Comparison of ENCODE assay signal across 17 mouse cellular contexts in the genomic region with DNA sequence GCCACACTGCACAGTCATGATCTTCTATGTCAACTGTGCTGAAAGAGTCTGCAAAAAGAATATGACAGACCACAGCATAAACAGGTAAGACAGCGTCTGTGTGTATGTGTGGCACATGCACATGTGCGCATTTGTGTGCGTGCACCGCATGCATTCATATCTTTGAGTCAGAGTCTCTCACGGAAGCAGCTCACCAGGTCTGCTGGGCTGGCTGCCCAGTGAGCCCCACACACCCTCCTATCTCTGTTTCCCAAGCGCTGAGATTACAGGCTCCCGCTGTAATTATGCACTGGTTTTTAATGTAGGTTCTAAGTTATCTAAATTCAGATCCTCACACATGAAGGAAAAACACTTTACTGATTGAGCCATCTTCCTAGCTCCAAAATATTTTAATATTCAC.
"Had no signal": no experiment of that assay in that cellular context is flagged by ENCODE, and none has a peak within 500 bp of the region (broad histone marks: within the 10 kb centered on the region; RNA-seq: fewer than 3 reads in every experiment).

No protein-coding gene starts in this region.

- H3K9ac ChIP-seq: neural tube, embryonic 12.5 days; neural tube, embryonic 13.5 days; neural tube, embryonic 15.5 days; stomach, embryonic 15.5 days had no signal

- DNase-seq: retina, postnatal 1 day; right cerebral cortex, adult 18-20 months; right cerebral cortex, postnatal 14 days; right cerebral cortex, postnatal 25 days; right cerebral cortex, postnatal 4 days; spleen, adult 18-20 months; thymus, adult 18-20 months; thymus, adult 2 months; thymus, postnatal 14 days; thymus, postnatal 25 days; thymus, postnatal 36 days; thymus, postnatal 4 days had no signal

- H3K4me1 ChIP-seq: neural tube, embryonic 12.5 days; neural tube, embryonic 13.5 days; neural tube, embryonic 15.5 days; stomach, embryonic 15.5 days had no signal

- H3K9me3 ChIP-seq: neural tube, embryonic 12.5 days; neural tube, embryonic 13.5 days; neural tube, embryonic 15.5 days; stomach, embryonic 15.5 days had no signal

- H3K27ac ChIP-seq: neural tube, embryonic 12.5 days; neural tube, embryonic 13.5 days; neural tube, embryonic 15.5 days; stomach, embryonic 15.5 days; stomach, postnatal 0 days had no signal

- H3K27me3 ChIP-seq: neural tube, embryonic 12.5 days; neural tube, embryonic 13.5 days; neural tube, embryonic 15.5 days; stomach, embryonic 15.5 days had no signal

- H3K4me3 ChIP-seq: neural tube, embryonic 12.5 days; neural tube, embryonic 13.5 days; neural tube, embryonic 15.5 days; stomach, embryonic 15.5 days had no signal
